Mouse (Mus musculus): ENCODE results near the gene Ank3. TPM values are rescaled to one million over a fixed set of nuclear protein-coding genes. Genes with fewer than 3 reads are reported as not detected.

Ank3 gene
- polyA plus RNA-seq, 1 experiment from 2014 or later, result 24.5 TPM

- H3K27ac ChIP-seq (ENCODE audit: low read length), result no peak overlapping the region
- no peaks in the 10 kb centered on the region for H3K9me3 ChIP-seq (ENCODE audit: low read length)
- 52% methylated on average over 7 of the region's 7 CpGs for WGBS
- TF ChIP-seq EP300 (IDR thresholded peaks at IDR 0.05), result no peak
- TF ChIP-seq CTCF (IDR thresholded peaks at IDR 0.05), result no peak
- peaks cover 7% of the 10 kb centered on the region; the same call in 1 of the 2 replicates for H3K27me3 ChIP-seq (replicated peaks; ENCODE audit: insufficient read depth, low read length)
- no peak overlapping the region for H3K4me3 ChIP-seq (ENCODE audit: low read depth, low read length)
- H3K9ac ChIP-seq (replicated peaks; ENCODE audit: low read depth), result no peak overlapping the region
- H3K4me1 ChIP-seq (ENCODE audit: insufficient read depth, low read depth, low read length), result peaks cover 7% of the 10 kb centered on the region; the same call in 1 of the 2 replicates
- H3K4me2 ChIP-seq (replicated peaks; ENCODE audit: low read depth, low read length), result no peak overlapping the region
- no peak for ATAC-seq
- DNase-seq (ENCODE audit: low spot score), result no peak
- no peaks in the 10 kb centered on the region for H3K36me3 ChIP-seq (ENCODE audit: insufficient read depth, low read length)
Measured at GRCm38 (mm10) chr10:69573054-69573453, 174.5 kb downstream of the Ank3 start.

- no peak overlapping the region for H3K9ac ChIP-seq (replicated peaks; ENCODE audit: low read depth)
- no peaks in the 10 kb centered on the region for H3K36me3 ChIP-seq (ENCODE audit: insufficient read depth, low read length)
- H3K4me2 ChIP-seq (replicated peaks; ENCODE audit: low read depth, low read length), result no peak overlapping the region
- no peak overlapping the region for H3K27ac ChIP-seq (ENCODE audit: low read length)
- WGBS, result 10% methylated on average over 3 of the region's 3 CpGs
- DNase-seq (ENCODE audit: low spot score), result no peak
- no peaks in the 10 kb centered on the region for H3K9me3 ChIP-seq (ENCODE audit: low read length)
- H3K4me3 ChIP-seq (ENCODE audit: low read depth, low read length), result no peak overlapping the region
- TF ChIP-seq EP300 (IDR thresholded peaks at IDR 0.05), result no peak
- no peak for TF ChIP-seq CTCF (IDR thresholded peaks at IDR 0.05)
- peaks cover 7% of the 10 kb centered on the region; the same call in 1 of the 2 replicates for H3K4me1 ChIP-seq (ENCODE audit: insufficient read depth, low read depth, low read length)
- H3K27me3 ChIP-seq (replicated peaks; ENCODE audit: insufficient read depth, low read length), result peaks cover 7% of the 10 kb centered on the region; the same call in 1 of the 2 replicates
- no peak for ATAC-seq
Measured at GRCm38 (mm10) chr10:69573746-69574145, 175.2 kb downstream of the Ank3 start.

GRCm38 (mm10) chr10:69574190-69574663 is 175.7 kb downstream of the Ank3 start:
- DNase-seq (ENCODE audit: low spot score), result peak; percentile 23
- WGBS, result 15% methylated on average over 11 of the region's 11 CpGs
- no peak for ATAC-seq
- no peak overlapping the region for H3K27ac ChIP-seq (ENCODE audit: low read length)
- H3K27me3 ChIP-seq (replicated peaks; ENCODE audit: insufficient read depth, low read length), result peaks cover 7% of the 10 kb centered on the region; the same call in 1 of the 2 replicates
- H3K36me3 ChIP-seq (ENCODE audit: insufficient read depth, low read length), result no peaks in the 10 kb centered on the region
- no peak overlapping the region for H3K4me2 ChIP-seq (replicated peaks; ENCODE audit: low read depth, low read length)
- H3K9ac ChIP-seq (replicated peaks; ENCODE audit: low read depth), result no peak overlapping the region
- TF ChIP-seq EP300 (IDR thresholded peaks at IDR 0.05) (no peak), CTCF (IDR thresholded peaks at IDR 0.05) (no peak)
- no peak overlapping the region for H3K4me3 ChIP-seq (ENCODE audit: low read depth, low read length)
- H3K9me3 ChIP-seq (ENCODE audit: low read length), result no peaks in the 10 kb centered on the region
- peaks cover 7% of the 10 kb centered on the region; the same call in 1 of the 2 replicates for H3K4me1 ChIP-seq (ENCODE audit: insufficient read depth, low read depth, low read length)

GRCm38 (mm10) chr10:69574894-69575293 is 176.3 kb downstream of the Ank3 start:
- 54% methylated on average over 9 of the region's 9 CpGs for WGBS
- Histone ChIP-seq H3K4me1 (ENCODE audit: insufficient read depth, low read depth, low read length) (peaks cover 7% of the 10 kb centered on the region; the same call in 1 of the 2 replicates), H3K27me3 (replicated peaks; ENCODE audit: insufficient read depth, low read length) (peaks cover 7% of the 10 kb centered on the region; the same call in 1 of the 2 replicates), H3K4me2 (replicated peaks; ENCODE audit: low read depth, low read length) (no peak overlapping the region), H3K9me3 (ENCODE audit: low read length) (no peaks in the 10 kb centered on the region), H3K36me3 (ENCODE audit: insufficient read depth, low read length) (no peaks in the 10 kb centered on the region), H3K9ac (replicated peaks; ENCODE audit: low read depth) (no peak overlapping the region), H3K27ac (ENCODE audit: low read length) (no peak overlapping the region), H3K4me3 (ENCODE audit: low read depth, low read length) (no peak overlapping the region)
- no peak for TF ChIP-seq CTCF (IDR thresholded peaks at IDR 0.05)
- no peak for TF ChIP-seq EP300 (IDR thresholded peaks at IDR 0.05)
- ATAC-seq (no peak), DNase-seq (ENCODE audit: low spot score) (no peak)

- H3K9ac ChIP-seq (replicated peaks; ENCODE audit: low read depth), result no peak overlapping the region
- H3K27me3 ChIP-seq (replicated peaks; ENCODE audit: insufficient read depth, low read length), result peaks cover 4% of the 10 kb centered on the region; the same call in 1 of the 2 replicates
- H3K4me1 ChIP-seq (ENCODE audit: insufficient read depth, low read depth, low read length), result peaks cover 7% of the 10 kb centered on the region; the same call in 1 of the 2 replicates
- no peak overlapping the region for H3K4me2 ChIP-seq (replicated peaks; ENCODE audit: low read depth, low read length)
- DNase-seq (ENCODE audit: low spot score) (no peak), ATAC-seq (no peak)
- no peaks in the 10 kb centered on the region for H3K36me3 ChIP-seq (ENCODE audit: insufficient read depth, low read length)
- no peak overlapping the region for H3K27ac ChIP-seq (ENCODE audit: low read length)
- 62% methylated on average over 6 of the region's 6 CpGs for WGBS
- H3K9me3 ChIP-seq (ENCODE audit: low read length), result no peaks in the 10 kb centered on the region
- no peak for TF ChIP-seq EP300 (IDR thresholded peaks at IDR 0.05)
- TF ChIP-seq CTCF (IDR thresholded peaks at IDR 0.05), result no peak
- no peak overlapping the region for H3K4me3 ChIP-seq (ENCODE audit: low read depth, low read length)
Measured at GRCm38 (mm10) chr10:69575451-69575850, 176.9 kb downstream of the Ank3 start.

- no peak overlapping the region for H3K27ac ChIP-seq (ENCODE audit: low read length)
- WGBS, result 81% methylated on average over 7 of the region's 7 CpGs
- no peak for TF ChIP-seq CTCF (IDR thresholded peaks at IDR 0.05)
- no peak for TF ChIP-seq EP300 (IDR thresholded peaks at IDR 0.05)
- H3K4me2 ChIP-seq (replicated peaks; ENCODE audit: low read depth, low read length), result no peak overlapping the region
- H3K9me3 ChIP-seq (ENCODE audit: low read length), result no peaks in the 10 kb centered on the region
- H3K9ac ChIP-seq (replicated peaks; ENCODE audit: low read depth), result no peak overlapping the region
- H3K36me3 ChIP-seq (ENCODE audit: insufficient read depth, low read length), result no peaks in the 10 kb centered on the region
- ATAC-seq (no peak), DNase-seq (ENCODE audit: low spot score) (no peak)
- H3K27me3 ChIP-seq (replicated peaks; ENCODE audit: insufficient read depth, low read length), result 0 out of 2 replicates have a peak, but pooled peaks cover 3% of the 10 kb centered on the region
- peaks cover 6% of the 10 kb centered on the region; the same call in 1 of the 2 replicates for H3K4me1 ChIP-seq (ENCODE audit: insufficient read depth, low read depth, low read length)
- no peak overlapping the region for H3K4me3 ChIP-seq (ENCODE audit: low read depth, low read length)
Measured at GRCm38 (mm10) chr10:69576264-69576663, 177.7 kb downstream of the Ank3 start.

Measured in lung, postnatal 0 days (tissue).